Mouse (Mus musculus) brain, embryonic 14.5 days (tissue): ENCODE measurements around the gene Tnks2.

ENCODE experiments used
- CTCF ChIP-seq: fragments of 200-500 bp; IDR thresholded peaks from 2 replicates; pipeline ENCODE4 v1.5.1; 2012; ENCODE audit warnings: inconsistent platforms, mild to moderate bottlenecking, moderate library complexity, borderline replicate concordance; ENCODE audit not compliant: insufficient read depth, insufficient read length; ENCODE audit errors: extremely low read depth
- POLR2A ChIP-seq: fragments of 200-500 bp; IDR thresholded peaks from 2 replicates; pipeline ENCODE4 v1.6.1; 2012; ENCODE audit warnings: mild to moderate bottlenecking, inconsistent platforms, borderline replicate concordance; ENCODE audit not compliant: poor library complexity, insufficient read depth, insufficient read length, severe bottlenecking; ENCODE audit errors: extremely low read depth

- TF ChIP-seq POLR2A (no peak), CTCF (no peak)
Measured at GRCm38 (mm10) chr19:36932613-36933012, 98.6 kb downstream of the Tnks2 start.
